In genomic region chr10:68405936-68406335, GRCm38 (mm10) we compare ENCODE assay signal across 11 mouse cellular contexts.
"Had no signal": no experiment of that assay in that cellular context is flagged by ENCODE, and none has a peak within 500 bp of the region (broad histone marks: within the 10 kb centered on the region; RNA-seq: fewer than 3 reads in every experiment).

No protein-coding gene starts in this region.

- H3K4me3 ChIP-seq: liver, embryonic 15.5 days; midbrain, embryonic 13.5 days; neural tube, embryonic 15.5 days had no signal

- H3K27me3 ChIP-seq: liver, embryonic 15.5 days; midbrain, embryonic 13.5 days; neural tube, embryonic 15.5 days had no signal

- H3K9me3 ChIP-seq: liver, embryonic 15.5 days; midbrain, embryonic 13.5 days; neural tube, embryonic 15.5 days had no signal

- ATAC-seq: lung, postnatal 0 days; midbrain, embryonic 13.5 days had no signal

- H3K36me3 ChIP-seq: liver, embryonic 15.5 days; midbrain, embryonic 13.5 days; neural tube, embryonic 15.5 days had no signal

- H3K4me2 ChIP-seq: liver, embryonic 15.5 days; midbrain, embryonic 13.5 days; neural tube, embryonic 15.5 days had no signal

- DNase-seq: kidney, adult 9 months; kidney, postnatal 36 days; lung, adult 2 months; lung, postnatal 36 days; right cerebral cortex, adult 18-20 months had no signal

- H3K4me1 ChIP-seq: liver, embryonic 15.5 days; midbrain, embryonic 13.5 days; neural tube, embryonic 15.5 days had no signal

- H3K27ac ChIP-seq: kidney, postnatal 0 days; liver, embryonic 15.5 days; midbrain, embryonic 13.5 days; neural tube, embryonic 15.5 days; stomach, postnatal 0 days had no signal

- H3K9ac ChIP-seq: liver, embryonic 15.5 days; midbrain, embryonic 13.5 days; neural tube, embryonic 15.5 days had no signal
